Mouse (Mus musculus) yolk sac, embryonic 10.5 days (tissue): Measurements from ENCODE around the gene Gm49325.

Source experiments
- DNase-seq: peaks from one replicate; pipeline ENCODE4 v3.0.0-alpha.2; 2017; ENCODE audit warnings: low spot score

Gene Gm49325

GRCm38 (mm10) chr10:77605908-77606826 is at the start of gene Gm49325, which contains the start of gene Sumo3:
Gene Gm49325 (plus strand): TSS chr10:77606197.
Gene Sumo3 (plus strand): TSS chr10:77606097.
- DNase-seq = peak; percentile 97

- no peak for DNase-seq
Observed at GRCm38 (mm10) chr10:77556631-77557030, 49.4 kb upstream of the Gm49325 start.

DNA sequence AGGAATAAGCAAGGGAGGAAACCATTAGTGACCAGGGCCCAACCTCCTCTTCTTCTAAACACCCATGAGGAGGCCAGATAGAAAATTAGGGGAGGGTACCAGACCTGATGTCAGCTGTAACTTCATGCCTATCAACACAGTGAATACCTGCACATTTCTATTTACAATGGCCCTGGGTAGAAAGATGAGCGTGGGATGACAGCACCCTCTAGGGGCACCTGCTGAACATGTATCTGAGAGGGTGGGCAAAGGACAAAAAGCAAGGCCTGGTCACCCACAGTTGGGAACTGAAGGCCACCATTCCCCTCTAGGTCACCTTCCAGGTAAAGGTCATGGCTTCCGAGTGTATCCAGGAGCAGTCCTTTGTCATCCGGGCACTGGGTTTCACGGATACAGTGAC is 48.4 kb upstream of the Gm49325 start:
- no peak for DNase-seq

- no peak for DNase-seq
Observed at GRCm38 (mm10) chr10:77560090-77560489, 45.9 kb upstream of the Gm49325 start.

GRCm38 (mm10) chr10:77560830-77561229 is 45.2 kb upstream of the Gm49325 start:
- DNase-seq = no peak

DNA sequence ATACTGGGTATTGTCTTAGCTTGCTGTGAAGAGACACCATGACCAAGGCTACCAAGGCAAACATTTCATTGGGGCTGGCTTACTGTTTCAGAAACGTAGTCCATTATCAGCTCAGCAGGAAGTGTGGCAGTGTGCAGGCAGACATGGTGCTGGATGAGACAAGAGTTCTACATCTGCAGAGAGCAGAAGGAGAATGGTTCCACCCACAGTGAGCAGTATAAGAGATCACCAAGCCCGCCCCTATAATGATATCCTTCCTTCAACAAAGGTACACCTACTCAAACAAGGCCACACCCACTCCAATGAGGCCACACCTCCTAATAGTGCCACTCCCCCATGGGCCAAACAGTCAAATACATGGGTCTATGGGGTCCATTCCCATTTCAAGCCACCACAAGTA is 44.5 kb upstream of the Gm49325 start:
- no peak for DNase-seq

DNA sequence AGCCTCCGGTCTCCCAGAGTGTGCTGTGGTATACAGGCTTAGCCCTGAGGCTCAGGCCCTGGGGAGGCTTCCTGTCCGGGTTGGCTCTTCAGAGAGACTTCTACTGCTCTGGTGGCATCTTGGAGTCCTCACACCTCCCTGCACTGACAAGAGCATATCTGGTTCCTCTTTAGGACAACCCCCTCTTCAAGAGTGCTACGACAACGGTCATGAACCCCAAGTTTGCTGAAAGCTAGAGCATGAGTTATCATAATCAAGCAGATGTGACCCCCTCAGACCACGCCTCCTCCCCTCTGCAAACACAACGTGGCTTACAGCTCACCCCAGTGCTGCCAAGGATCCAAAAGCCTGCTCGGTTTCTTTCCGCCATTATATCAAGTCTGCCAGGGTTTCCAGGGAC is 41.0 kb upstream of the Gm49325 start:
- DNase-seq = no peak

DNA sequence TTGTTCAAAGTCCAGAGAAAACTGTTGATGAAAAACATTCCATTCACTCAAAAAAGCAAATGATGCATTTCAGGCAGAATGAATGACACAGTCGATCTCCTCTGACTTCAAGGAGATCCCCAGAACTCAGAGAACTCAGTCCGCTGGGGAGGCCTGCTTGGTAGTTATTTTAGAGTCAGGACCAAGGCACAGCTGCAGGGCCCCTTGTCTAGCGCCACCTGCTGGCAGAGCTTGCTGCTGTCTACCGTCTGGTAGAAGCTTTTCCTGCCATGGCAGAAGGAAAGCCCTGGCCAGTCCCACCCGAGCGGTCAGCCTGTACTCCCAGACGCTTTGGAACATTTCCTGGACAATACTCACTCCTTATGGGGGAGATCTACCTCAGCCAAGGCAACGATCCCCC is 39.3 kb upstream of the Gm49325 start:
- DNase-seq = peak; percentile 56

GRCm38 (mm10) chr10:77569481-77569880 is 36.5 kb upstream of the Gm49325 start:
- peak; percentile 51 for DNase-seq

- DNase-seq = peak; percentile 77
Observed at GRCm38 (mm10) chr10:77569973-77570658, 35.9 kb upstream of the Gm49325 start.

- no peak for DNase-seq
Observed at GRCm38 (mm10) chr10:77572225-77572624, 33.8 kb upstream of the Gm49325 start.

DNA sequence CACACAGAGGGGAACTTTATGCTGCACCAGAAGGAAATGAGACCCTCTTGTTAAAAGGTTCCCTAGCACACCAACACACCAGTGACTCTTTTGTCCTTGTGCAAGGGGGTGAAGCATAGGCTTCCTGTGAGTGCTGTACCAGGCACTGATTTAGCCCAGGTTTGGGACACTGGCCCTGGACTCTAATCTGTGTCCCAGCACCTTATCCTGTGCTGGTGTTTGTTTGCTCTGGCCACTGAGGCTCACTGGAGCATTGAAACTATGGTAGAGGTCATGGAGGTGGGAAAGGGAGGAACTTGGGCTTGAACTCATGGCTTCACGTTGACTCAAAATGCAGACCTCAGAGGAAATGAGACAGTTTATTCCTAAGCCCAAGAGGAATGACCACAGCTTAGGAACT is 32.8 kb upstream of the Gm49325 start:
- DNase-seq = no peak

GRCm38 (mm10) chr10:77580027-77580920 is 25.7 kb upstream of the Gm49325 start:
- no peak for DNase-seq

- DNase-seq = peak; percentile 40
Observed at GRCm38 (mm10) chr10:77581023-77581407, 25.0 kb upstream of the Gm49325 start.

DNA sequence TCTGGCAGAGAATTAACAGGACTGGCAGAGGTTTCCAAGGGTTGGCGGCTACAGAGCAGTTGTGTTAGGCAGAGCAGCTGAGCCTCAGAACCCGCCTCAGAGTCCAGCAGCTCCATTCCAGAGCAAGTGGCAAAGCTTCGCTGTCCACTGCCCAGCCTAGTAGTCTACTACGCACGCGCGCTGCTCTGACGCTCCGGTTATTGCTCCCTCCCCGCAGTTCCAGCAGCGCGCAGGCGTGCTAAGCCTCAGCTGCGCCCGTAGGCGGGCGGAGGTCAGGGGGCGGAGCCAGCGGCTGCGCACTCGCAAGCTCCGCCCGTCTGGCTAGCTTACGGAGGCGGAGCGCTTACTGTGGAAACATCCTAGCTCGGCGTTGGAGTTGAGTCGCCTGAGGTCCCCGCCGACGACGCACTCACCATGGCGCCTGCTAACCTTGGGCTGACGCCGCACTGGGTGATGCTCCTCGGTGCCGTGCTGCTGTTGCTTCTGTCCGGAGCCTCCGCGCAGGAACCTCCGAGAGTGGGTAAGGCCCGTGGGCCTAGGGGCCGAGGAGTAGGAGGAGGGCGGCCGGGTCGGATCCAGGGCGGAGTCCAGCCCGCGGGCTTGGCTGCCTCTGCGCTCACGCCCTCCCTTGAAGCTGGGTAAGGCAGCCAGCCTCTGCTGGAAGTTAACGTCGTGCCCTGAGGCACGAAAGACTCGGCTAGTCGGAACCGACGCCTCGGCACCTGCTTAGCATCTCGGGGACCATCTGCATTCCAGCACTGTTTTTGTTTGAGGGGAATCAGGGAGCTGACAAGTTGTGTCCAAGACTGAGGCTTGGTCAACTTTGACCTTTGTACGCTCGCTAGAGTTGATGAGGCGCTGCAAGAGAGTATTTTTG is 24.4 kb upstream of the Gm49325 start, which contains the start of gene Pttg1ip:
Gene Pttg1ip, plus strand, starts transcription at position 313 of the 877 bp plus-strand sequence.
- DNase-seq = peak; percentile 94

- DNase-seq = peak; percentile 87
Observed at GRCm38 (mm10) chr10:77582285-77582618, 23.7 kb upstream of the Gm49325 start.

DNA sequence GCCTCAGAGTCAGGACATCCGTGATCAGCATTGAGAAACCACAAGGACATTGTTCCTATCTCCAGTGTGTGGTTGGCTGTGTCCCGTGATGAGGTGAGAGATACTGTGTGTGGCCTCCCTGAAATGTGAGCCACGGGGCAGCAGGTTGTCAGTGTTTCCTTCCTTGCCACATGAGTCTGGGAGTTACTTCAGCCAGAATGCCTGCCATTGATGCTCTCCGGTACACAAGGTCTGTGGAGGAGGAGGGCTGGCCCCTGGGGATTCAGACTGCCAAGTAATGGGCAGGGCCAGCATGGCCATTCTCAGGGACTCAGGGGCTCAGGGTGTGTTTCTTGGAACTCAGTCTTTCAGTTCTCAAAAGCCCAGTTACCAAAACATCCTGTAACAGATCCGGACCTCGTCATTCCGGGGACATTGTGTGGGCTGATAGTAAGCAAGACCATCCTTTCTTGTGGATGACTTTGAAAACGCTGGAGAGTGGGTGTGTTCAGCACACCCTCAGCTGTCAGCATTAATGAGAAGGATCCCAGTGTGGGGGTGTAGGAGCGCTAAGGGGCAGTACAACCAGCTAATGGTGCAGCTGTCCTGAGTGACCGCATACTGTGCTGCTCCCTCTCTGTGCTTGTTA is 22.1 kb upstream of the Gm49325 start:
- no peak for DNase-seq

GRCm38 (mm10) chr10:77586637-77587036 is 19.4 kb upstream of the Gm49325 start:
- DNase-seq = no peak

GRCm38 (mm10) chr10:77587091-77587775 is 18.8 kb upstream of the Gm49325 start:
- peak; percentile 75 for DNase-seq

GRCm38 (mm10) chr10:77588036-77588435 is 18.0 kb upstream of the Gm49325 start:
- DNase-seq = peak; percentile 67
